Mouse (Mus musculus) brain, embryonic 14.5 days (tissue): ENCODE measurements around the gene Vmn1r233.

Source experiments
- CTCF ChIP-seq: fragments of 200-500 bp; IDR thresholded peaks from 2 replicates; pipeline ENCODE4 v1.5.1; 2012; ENCODE audit warnings: inconsistent platforms, mild to moderate bottlenecking, moderate library complexity, borderline replicate concordance; ENCODE audit not compliant: insufficient read depth, insufficient read length; ENCODE audit errors: extremely low read depth
- POLR2A ChIP-seq: fragments of 200-500 bp; IDR thresholded peaks from 2 replicates; pipeline ENCODE4 v1.6.1; 2012; ENCODE audit warnings: mild to moderate bottlenecking, inconsistent platforms, borderline replicate concordance; ENCODE audit not compliant: poor library complexity, insufficient read depth, insufficient read length, severe bottlenecking; ENCODE audit errors: extremely low read depth

DNA sequence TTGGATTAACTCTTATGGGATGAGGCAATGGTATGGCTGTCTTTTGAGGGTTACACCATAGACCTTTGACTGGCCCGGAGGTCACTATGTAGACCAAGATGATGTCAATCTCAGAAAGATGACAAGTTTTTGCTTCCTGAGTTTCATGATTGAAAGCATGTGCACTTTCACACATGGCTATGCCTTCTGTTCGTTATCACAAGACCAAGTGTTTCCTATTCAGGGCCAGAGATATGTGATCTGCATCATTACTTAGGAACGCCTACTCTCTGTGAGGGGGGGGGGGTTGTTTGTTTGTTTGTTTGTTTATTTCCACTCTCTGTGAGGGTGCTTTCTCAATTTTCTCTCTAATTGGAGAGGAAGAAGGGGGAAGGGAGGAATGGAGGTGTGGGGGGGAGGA lies 52.0 kb downstream of the Vmn1r233 start:
- TF ChIP-seq POLR2A (no peak), CTCF (no peak)
